Mouse (Mus musculus): ENCODE results near the gene Ipo9. TPM values are rescaled to one million over a fixed set of nuclear protein-coding genes. Genes with fewer than 3 reads are reported as not detected.

The Ipo9 gene
- total and polyA plus RNA-seq, 3 experiments = 27.4 to 56.2 TPM; not detected in 1

GRCm38 (mm10) chr1:135474861-135475570, 44.7 kb upstream of the Ipo9 start:
- H3K79me2 ChIP-seq (ENCODE audit: control insufficient read depth, insufficient read depth, low read length, poor library complexity) = no peaks in the 10 kb centered on the region
- no peak for TF ChIP-seq JUND (IDR thresholded peaks at IDR 0.05; ENCODE audit: low read depth, low read length)
- no peak for TF ChIP-seq BHLHE40 (IDR thresholded peaks at IDR 0.05; ENCODE audit: borderline replicate concordance, low read depth, low read length)
- TF ChIP-seq USF2 (IDR thresholded peaks at IDR 0.05; ENCODE audit: borderline replicate concordance in 1 of 2, insufficient read depth in 1 of 2, low read depth in 1 of 2, low read length in 2 of 2) = no peak
- no peak for TF ChIP-seq POLR2A (IDR thresholded peaks at IDR 0.05; ENCODE audit: control insufficient read depth in 1 of 2, insufficient read depth in 1 of 2, low read depth in 1 of 2, low read length in 2 of 2, poor library complexity in 1 of 2)
- TF ChIP-seq TCF12 (IDR thresholded peaks at IDR 0.05; ENCODE audit: low read depth, low read length) = no peak
- no peak for TF ChIP-seq SMC3 (IDR thresholded peaks at IDR 0.05; ENCODE audit: low read depth, low read length)
- TF ChIP-seq CHD2 (IDR thresholded peaks at IDR 0.05; ENCODE audit: low read length) = no peak
- no peak for TF ChIP-seq RAD21 (IDR thresholded peaks at IDR 0.05; ENCODE audit: low read depth, low read length)
- no peak for TF ChIP-seq MAX (IDR thresholded peaks at IDR 0.05; ENCODE audit: low read length)
- no peak for TF ChIP-seq RCOR1 (IDR thresholded peaks at IDR 0.05; ENCODE audit: low read depth, low read length)
- TF ChIP-seq ZMIZ1 (IDR thresholded peaks at IDR 0.05; ENCODE audit: low read depth, low read length) = no peak
- TF ChIP-seq NELFE (IDR thresholded peaks at IDR 0.05; ENCODE audit: low read depth, low read length) = no peak
- TF ChIP-seq KAT2A (conservative IDR thresholded peaks at IDR 0.05; ENCODE audit: low read depth, low read length) = no peak

GRCm38 (mm10) chr1:135472536-135472935, 42.2 kb upstream of the Ipo9 start:
- Histone ChIP-seq H3K27ac (ENCODE audit: control insufficient read depth, low read depth, low read length) (no peak overlapping the region), H3K36me3 (ENCODE audit: control insufficient read depth in 1 of 2, insufficient read depth in 2 of 2, low read length in 2 of 2) (no peaks in the 10 kb centered on the region), H3K27me3 (ENCODE audit: control insufficient read depth in 1 of 2, insufficient read depth in 2 of 2, low read length in 2 of 2) (no peaks in the 10 kb centered on the region), H3K79me2 (ENCODE audit: control insufficient read depth, insufficient read depth, low read length, poor library complexity) (no peaks in the 10 kb centered on the region), H3K9me3 (replicated peaks; ENCODE audit: insufficient read depth, low read length) (no peaks in the 10 kb centered on the region), H3K4me1 (ENCODE audit: control insufficient read depth in 1 of 2, insufficient read depth in 2 of 2, low read length in 2 of 2) (0 out of 4 replicates have a peak, but pooled peaks cover 0 to 1% of the 10 kb centered on the region in 2 experiments), H3K4me3 (ENCODE audit: control insufficient read depth in 1 of 2, insufficient read depth in 1 of 2, low read depth in 2 of 2, low read length in 2 of 2) (no peak overlapping the region), H3K9ac (ENCODE audit: control insufficient read depth, low read depth, low read length, poor library complexity, severe bottlenecking) (no peak overlapping the region)
- TF ChIP-seq E2F4 (IDR thresholded peaks at IDR 0.05; ENCODE audit: borderline replicate concordance, low read depth, low read length) (no peak), TBP (IDR thresholded peaks at IDR 0.05; ENCODE audit: low read depth, low read length) (no peak), POLR2A (IDR thresholded peaks at IDR 0.05; ENCODE audit: control insufficient read depth in 1 of 2, insufficient read depth in 1 of 2, low read depth in 1 of 2, low read length in 2 of 2, poor library complexity in 1 of 2) (no peak), ZMIZ1 (IDR thresholded peaks at IDR 0.05; ENCODE audit: low read depth, low read length) (no peak), CHD2 (IDR thresholded peaks at IDR 0.05; ENCODE audit: low read length) (no peak), RAD21 (IDR thresholded peaks at IDR 0.05; ENCODE audit: low read depth, low read length) (no peak), EP300 (IDR thresholded peaks at IDR 0.05; ENCODE audit: low read depth in 1 of 2, low read length in 2 of 2) (no peak), ELF1 (IDR thresholded peaks at IDR 0.05; ENCODE audit: low read depth, low read length) (no peak), MEF2A (IDR thresholded peaks at IDR 0.05; ENCODE audit: extremely low read depth, insufficient replicate concordance, low read depth, low read length, poor library complexity, severe bottlenecking) (no peak), UBTF (IDR thresholded peaks at IDR 0.05; ENCODE audit: borderline replicate concordance, insufficient read depth, low read depth, low read length) (no peak), SMC3 (IDR thresholded peaks at IDR 0.05; ENCODE audit: low read depth, low read length) (no peak), BHLHE40 (IDR thresholded peaks at IDR 0.05; ENCODE audit: borderline replicate concordance, low read depth, low read length) (no peak), MYB (IDR thresholded peaks at IDR 0.05; ENCODE audit: low read depth, low read length) (no peak), ETS1 (IDR thresholded peaks at IDR 0.05; ENCODE audit: low read depth, low read length) (no peak), ZKSCAN1 (IDR thresholded peaks at IDR 0.05; ENCODE audit: low read depth, low read length) (no peak), USF2 (IDR thresholded peaks at IDR 0.05; ENCODE audit: borderline replicate concordance in 1 of 2, insufficient read depth in 1 of 2, low read depth in 1 of 2, low read length in 2 of 2) (no peak), TAL1 (IDR thresholded peaks at IDR 0.05; ENCODE audit: low read length) (no peak), CTCF (IDR thresholded peaks at IDR 0.05 in 2 of 3, conservative IDR thresholded peaks at IDR 0.05 in 1 of 3; ENCODE audit: control insufficient read depth in 1 of 3, insufficient read depth in 1 of 3, low read depth in 2 of 3, low read length in 3 of 3, poor library complexity in 1 of 3, severe bottlenecking in 1 of 3) (no peak), GABPA (IDR thresholded peaks at IDR 0.05; ENCODE audit: low read depth, low read length) (no peak)
- DNase-seq (ENCODE audit: low read depth, low spot score) = no peak

More at GRCm38 (mm10) chr1:135474861-135475570, 44.7 kb upstream of the Ipo9 start:
- no peaks in the 10 kb centered on the region for H3K4me1 ChIP-seq (ENCODE audit: control insufficient read depth in 1 of 2, insufficient read depth in 2 of 2, low read length in 2 of 2)
- no peaks in the 10 kb centered on the region for H3K36me3 ChIP-seq (ENCODE audit: control insufficient read depth in 1 of 2, insufficient read depth in 2 of 2, low read length in 2 of 2)
- no peak overlapping the region for H3K9ac ChIP-seq (ENCODE audit: control insufficient read depth, low read depth, low read length, poor library complexity, severe bottlenecking)
- no peaks in the 10 kb centered on the region for H3K9me3 ChIP-seq (replicated peaks; ENCODE audit: insufficient read depth, low read length)
- no peak overlapping the region for H3K4me3 ChIP-seq (ENCODE audit: control insufficient read depth in 1 of 2, insufficient read depth in 1 of 2, low read depth in 2 of 2, low read length in 2 of 2)
- DNase-seq (ENCODE audit: low read depth, low spot score) = no peak
- no peak overlapping the region for H3K27ac ChIP-seq (ENCODE audit: control insufficient read depth, low read depth, low read length)
- no peaks in the 10 kb centered on the region for H3K27me3 ChIP-seq (ENCODE audit: control insufficient read depth in 1 of 2, insufficient read depth in 2 of 2, low read length in 2 of 2)
